Mouse (Mus musculus) lung, postnatal 10 days (tissue): Measurements from ENCODE around the gene Hspbp1.

Experiments used
- DNase-seq: peaks from one replicate; pipeline ENCODE4 v3.0.0; 2021

Hspbp1 gene

DNA sequence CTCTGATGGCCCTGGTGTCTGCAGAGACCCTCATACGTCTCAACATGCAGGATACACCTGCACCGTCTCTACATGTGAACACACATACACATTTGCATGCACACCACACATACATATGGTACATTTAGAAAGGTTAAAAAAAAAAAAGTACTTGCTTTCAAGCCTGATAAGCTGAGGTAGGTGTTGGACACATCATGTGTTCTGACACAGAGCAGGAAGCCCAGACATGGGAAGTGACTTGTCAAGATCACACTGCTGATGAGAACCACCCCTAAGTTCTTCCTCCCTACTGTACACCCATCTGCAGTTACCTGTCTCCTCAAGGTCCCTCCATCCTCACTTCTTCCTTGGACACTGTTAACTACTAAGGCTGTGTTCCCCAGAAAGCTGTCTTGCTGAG lies 58.9 kb downstream of the Hspbp1 start:
- no peak for DNase-seq

DNA sequence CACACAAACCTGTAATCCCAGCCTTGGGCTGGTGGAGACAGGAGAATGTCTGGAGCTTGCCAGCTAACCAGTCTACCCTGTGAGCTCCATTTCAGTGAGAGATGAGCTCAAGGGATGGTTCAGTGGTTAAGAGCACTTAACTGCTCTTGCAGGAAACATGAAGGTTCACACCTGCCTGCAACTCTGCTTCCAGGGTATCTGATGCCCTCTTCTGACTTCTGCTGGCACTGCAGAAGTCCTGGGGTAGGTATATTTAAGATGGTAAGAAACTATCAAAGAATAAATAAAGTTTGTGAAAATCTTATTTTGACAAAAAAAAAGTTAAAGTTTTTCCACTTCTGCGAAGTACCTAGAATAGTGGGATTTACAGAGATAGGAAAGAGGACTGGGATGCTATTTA lies 60.5 kb downstream of the Hspbp1 start:
- no peak for DNase-seq

DNA sequence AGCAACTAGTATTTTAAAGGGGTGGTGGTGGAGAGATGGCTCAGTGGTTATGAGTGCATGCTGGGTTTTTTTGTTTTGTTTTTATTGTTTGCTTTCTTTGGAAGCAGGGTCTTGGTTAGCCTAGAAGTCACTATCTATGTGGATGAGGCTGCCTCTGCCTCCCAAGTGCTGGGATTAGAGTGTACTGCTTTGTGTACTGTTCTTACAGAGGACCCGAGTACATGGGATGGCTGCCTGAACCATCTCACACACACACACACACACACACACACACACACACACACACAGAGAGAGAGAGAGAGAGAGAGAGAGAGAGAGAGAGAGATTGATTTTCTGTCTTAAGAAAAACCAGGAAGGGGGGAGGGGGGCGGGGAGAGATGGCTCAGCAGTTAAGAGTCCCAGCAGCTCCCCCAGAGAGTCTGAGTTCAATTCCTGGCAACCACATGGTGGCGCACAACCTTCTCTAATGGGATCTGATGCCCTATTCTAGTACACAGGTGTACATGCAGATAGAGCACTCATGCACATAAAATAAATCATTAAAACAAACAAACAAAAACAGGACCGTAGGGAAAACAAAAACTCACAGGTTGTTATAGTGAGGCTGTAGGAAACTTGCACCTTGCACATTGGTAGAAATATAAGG lies 61.2 kb downstream of the Hspbp1 start:
- DNase-seq = peak; percentile 61

DNA sequence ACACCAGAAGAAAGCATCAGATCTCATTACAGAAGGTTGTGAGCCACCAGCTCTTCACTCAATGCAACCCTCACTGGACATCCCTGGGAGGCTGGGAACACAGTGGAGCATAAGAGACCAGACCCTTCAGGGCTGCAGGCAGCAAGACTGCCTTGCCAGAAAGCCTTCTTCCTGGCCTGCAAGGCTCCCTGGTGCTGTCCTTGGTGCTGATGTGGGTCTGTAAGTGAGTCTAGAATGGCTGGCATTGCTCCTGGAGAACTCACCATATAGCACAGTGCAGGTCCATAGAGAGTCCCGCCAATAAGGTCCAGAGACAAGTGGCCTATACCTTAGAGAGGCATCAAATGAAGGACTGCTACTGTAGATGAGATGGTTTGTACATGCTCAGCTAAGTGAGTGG lies 64.9 kb downstream of the Hspbp1 start:
- DNase-seq = peak; percentile 59

DNA sequence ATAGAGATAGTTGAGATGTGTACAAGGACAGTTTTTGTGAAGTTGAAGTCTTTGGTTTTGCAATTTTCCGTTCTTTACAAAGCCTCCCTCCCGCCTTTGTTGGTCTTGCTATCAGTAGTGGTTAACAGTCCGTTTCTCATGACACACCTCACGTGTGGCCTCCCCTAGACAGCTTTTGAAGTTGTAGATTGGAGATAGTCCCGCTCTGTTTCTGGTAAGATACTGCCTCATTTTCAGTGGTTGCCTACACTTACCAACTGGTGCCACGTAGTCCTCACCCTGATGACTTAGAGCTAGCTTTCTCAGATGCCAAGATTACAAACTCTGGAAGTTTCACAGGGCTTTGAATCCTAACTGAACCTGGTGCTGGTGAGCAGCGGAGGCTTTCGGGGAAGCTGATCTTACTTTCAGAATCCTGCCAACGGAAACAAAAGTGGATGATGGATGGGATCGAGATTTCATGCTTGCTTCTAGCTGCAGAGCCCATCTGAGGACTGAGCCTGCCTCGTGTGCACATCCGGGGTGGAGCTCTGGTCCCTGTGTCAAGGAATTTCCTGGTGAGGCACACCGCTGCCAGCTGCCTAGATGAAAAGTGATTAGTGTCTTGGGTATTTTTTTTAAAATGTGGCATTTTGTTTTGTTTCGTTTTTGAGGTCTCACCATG lies 71.0 kb downstream of the Hspbp1 start:
- DNase-seq = no peak

DNA sequence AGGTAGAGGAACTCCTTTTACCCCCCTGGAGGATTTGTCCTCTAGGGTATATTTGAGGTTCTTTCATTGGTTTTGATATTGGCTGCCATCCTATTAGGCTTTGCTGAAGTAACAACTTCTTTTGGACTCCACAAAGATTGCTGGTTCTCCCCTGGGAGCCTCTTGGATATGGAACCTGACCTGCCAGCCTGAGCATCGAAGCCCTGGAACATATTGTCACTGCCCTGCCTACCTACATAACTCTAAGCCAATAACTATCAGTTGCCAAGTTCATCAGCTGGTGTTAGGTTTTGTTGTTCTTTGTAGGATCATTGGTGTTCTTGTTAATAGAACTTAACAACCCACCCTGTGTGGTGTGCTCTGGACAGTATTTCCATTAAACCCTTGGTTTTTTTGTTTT lies 71.9 kb downstream of the Hspbp1 start:
- no peak for DNase-seq

DNA sequence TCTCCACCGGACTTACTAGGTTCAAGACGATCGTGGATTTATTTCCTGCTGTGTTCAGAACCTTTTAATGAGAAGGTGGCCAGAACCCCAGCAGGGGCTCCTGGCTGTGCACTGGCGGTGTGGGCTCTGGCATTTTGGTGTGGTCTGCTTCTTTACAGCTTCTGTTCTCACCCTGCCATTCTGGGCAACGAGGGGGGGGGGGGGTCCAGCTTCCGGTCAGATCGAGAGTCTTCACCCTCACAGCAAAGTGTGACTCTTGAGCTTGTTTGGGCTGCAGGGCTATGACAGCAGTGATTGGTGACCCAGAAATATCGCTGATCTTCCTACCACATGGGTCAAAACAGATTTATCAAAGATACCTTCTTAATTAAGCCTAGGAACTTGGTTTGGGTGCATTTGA lies 72.5 kb downstream of the Hspbp1 start:
- DNase-seq = no peak

DNA sequence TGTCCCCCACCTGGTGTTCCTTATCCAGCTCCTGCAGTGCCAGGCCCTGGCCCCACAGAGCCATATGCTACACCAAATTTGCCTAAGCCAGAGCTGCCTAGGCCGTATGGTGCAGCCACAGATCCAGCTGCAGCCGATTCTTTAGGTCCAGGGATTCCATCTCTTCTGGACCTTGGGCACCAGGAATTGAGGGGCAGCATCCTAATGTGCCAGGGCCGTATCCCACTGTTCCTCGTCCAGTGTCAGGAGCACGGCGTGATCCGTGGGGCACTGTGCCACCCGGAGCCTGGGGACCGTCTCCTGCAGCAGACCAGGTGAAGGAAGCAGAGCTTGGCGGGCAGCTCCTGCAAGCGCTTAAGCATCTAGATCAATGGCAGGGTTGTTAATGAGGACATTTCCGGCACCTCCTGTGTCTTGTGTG lies 72.9 kb downstream of the Hspbp1 start:
- no peak for DNase-seq

DNA sequence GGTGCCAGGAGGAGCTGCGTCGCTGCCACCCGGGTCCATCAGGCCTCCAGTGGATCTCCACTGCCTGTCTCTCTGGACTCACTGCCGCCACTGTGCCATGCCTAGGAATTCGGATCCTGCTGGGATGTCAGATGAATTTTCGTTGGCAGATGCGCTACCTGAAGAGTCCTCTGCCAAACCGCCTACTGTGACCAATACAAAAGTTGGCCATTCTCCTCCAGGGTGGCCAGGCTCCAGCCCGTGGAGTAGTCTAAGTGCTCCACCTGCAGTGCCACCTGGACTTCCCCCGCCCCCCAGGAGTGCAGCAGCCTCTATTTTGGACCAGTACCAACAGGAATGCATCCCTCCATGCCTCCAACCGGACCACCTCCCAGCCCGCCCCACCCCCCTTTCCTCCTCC lies 73.4 kb downstream of the Hspbp1 start:
- no peak for DNase-seq
